9 mouse cellular contexts compared by ENCODE assay signal in genomic region chr13:15052667-15053375, GRCm38 (mm10).
DNase-seq lines count a peak whose midpoint lies in the region; ATAC-seq lines count a peak whose summit lies in the region.
"Had no signal": no experiment of that assay in that cellular context is flagged by ENCODE, and none has a peak within 500 bp of the region (broad histone marks: within the 10 kb centered on the region; RNA-seq: fewer than 3 reads in every experiment).

No protein-coding gene starts in this region.

- H3K27ac ChIP-seq in hindbrain, embryonic 11.5 days (ENCODE audit: low read depth, low read length): no peak overlapping the region
- no peak overlapping the region for H3K27ac ChIP-seq in hindbrain, embryonic 10.5 days
- no peak overlapping the region for H3K27ac ChIP-seq in forebrain, embryonic 15.5 days (replicated peaks)
- peak overlapping the region; percentile 37 for H3K27ac ChIP-seq in limb, embryonic 11.5 days (replicated peaks; ENCODE audit: low read depth, low read length)

- no peaks in the 10 kb centered on the region for H3K4me1 ChIP-seq in hindbrain, embryonic 11.5 days (replicated peaks; ENCODE audit: control insufficient read depth, insufficient read depth, low read length)
- no peaks in the 10 kb centered on the region for H3K4me1 ChIP-seq in hindbrain, embryonic 10.5 days (replicated peaks)
- peaks cover 7% of the 10 kb centered on the region; the same call in 1 of the 2 replicates for H3K4me1 ChIP-seq in forebrain, embryonic 15.5 days
- 0 out of 2 replicates have a peak, but pooled peaks cover 4% of the 10 kb centered on the region for H3K4me1 ChIP-seq in limb, embryonic 11.5 days (ENCODE audit: control insufficient read depth, insufficient read depth, low read length)

- H3K9ac ChIP-seq in hindbrain, embryonic 11.5 days (ENCODE audit: low read depth, low read length): no peak overlapping the region
- no peak overlapping the region for H3K9ac ChIP-seq in forebrain, embryonic 15.5 days (replicated peaks)
- no peak overlapping the region for H3K9ac ChIP-seq in limb, embryonic 11.5 days (ENCODE audit: low read length)

- H3K27me3 ChIP-seq in hindbrain, embryonic 11.5 days (ENCODE audit: control insufficient read depth, insufficient read depth, low read length): no peaks in the 10 kb centered on the region
- no peaks in the 10 kb centered on the region for H3K27me3 ChIP-seq in hindbrain, embryonic 10.5 days (ENCODE audit: insufficient read depth, poor library complexity, severe bottlenecking)
- H3K27me3 ChIP-seq in forebrain, embryonic 15.5 days: no peaks in the 10 kb centered on the region
- H3K27me3 ChIP-seq in limb, embryonic 11.5 days (ENCODE audit: control insufficient read depth, insufficient read depth, low read length): no peaks in the 10 kb centered on the region

- H3K4me3 ChIP-seq in hindbrain, embryonic 11.5 days (ENCODE audit: low read depth, low read length): no peak overlapping the region
- no peak overlapping the region for H3K4me3 ChIP-seq in hindbrain, embryonic 10.5 days
- no peak overlapping the region for H3K4me3 ChIP-seq in forebrain, embryonic 15.5 days
- H3K4me3 ChIP-seq in limb, embryonic 11.5 days (ENCODE audit: low read depth, low read length): no peak overlapping the region

- WGBS in hindbrain, embryonic 11.5 days: 65% methylated on average over 4 of the region's 4 CpGs
- WGBS in hindbrain, embryonic 10.5 days: 63% methylated on average over 4 of the region's 4 CpGs
- 6% methylated on average over 4 of the region's 4 CpGs for WGBS in forebrain, embryonic 15.5 days
- 31% methylated on average over 4 of the region's 4 CpGs for WGBS in limb, embryonic 11.5 days

- ATAC-seq in hindbrain, embryonic 11.5 days (ENCODE audit: low FRiP score): no peak; the same call in 1 of the 2 replicates
- peak; percentile 81 for ATAC-seq in forebrain, embryonic 15.5 days (replicated peaks)
- peak; percentile 89 for ATAC-seq in limb, embryonic 11.5 days (ENCODE audit: insufficient number of reproducible peaks, low FRiP score, low TSS enrichment, low read depth)
- no peak for ATAC-seq in erythroblast, adult 5-6 weeks (replicated peaks; ENCODE audit: low FRiP score, poor library complexity, severe bottlenecking)
- ATAC-seq: CD4-positive, CD25-positive, alpha-beta regulatory T cell, adult 4 months had no signal

- H3K9me3 ChIP-seq in hindbrain, embryonic 11.5 days (ENCODE audit: control insufficient read depth, low read length): no peaks in the 10 kb centered on the region
- no peaks in the 10 kb centered on the region for H3K9me3 ChIP-seq in hindbrain, embryonic 10.5 days
- no peaks in the 10 kb centered on the region for H3K9me3 ChIP-seq in forebrain, embryonic 15.5 days
- no peaks in the 10 kb centered on the region for H3K9me3 ChIP-seq in limb, embryonic 11.5 days (ENCODE audit: control insufficient read depth, low read length)

- DNase-seq in hindbrain, embryonic 11.5 days (ENCODE audit: low spot score): peak; percentile 1
- DNase-seq in hindbrain, embryonic 10.5 days (ENCODE audit: low spot score): no peak
- DNase-seq in embryo, embryonic 10 days (ENCODE audit: low spot score): peak; percentile 18
- peak; percentile 48 for DNase-seq in limb, embryonic 11.5 days (ENCODE audit: low spot score)
- no peak for DNase-seq in cerebellum, adult 11 months
- no peak for DNase-seq in kidney, postnatal 25 days

- H3K4me2 ChIP-seq in hindbrain, embryonic 11.5 days (replicated peaks; ENCODE audit: low read depth, low read length): no peak overlapping the region
- no peak overlapping the region for H3K4me2 ChIP-seq in forebrain, embryonic 15.5 days (replicated peaks)
- H3K4me2 ChIP-seq in limb, embryonic 11.5 days (ENCODE audit: low read depth, severe bottlenecking): no peak overlapping the region

- H3K36me3 ChIP-seq in hindbrain, embryonic 11.5 days (ENCODE audit: control insufficient read depth, insufficient read depth, low read length): no peaks in the 10 kb centered on the region
- H3K36me3 ChIP-seq in hindbrain, embryonic 10.5 days: no peaks in the 10 kb centered on the region
- H3K36me3 ChIP-seq in forebrain, embryonic 15.5 days: no peaks in the 10 kb centered on the region
- no peaks in the 10 kb centered on the region for H3K36me3 ChIP-seq in limb, embryonic 11.5 days (ENCODE audit: control insufficient read depth, insufficient read depth, low read length)

Comparison
In these comparisons a context has a peak if more than half of its experiments do, and no peak if none do; other contexts are left out.
1. DNase-seq: peak in hindbrain, embryonic 11.5 days (single experiment), embryo, embryonic 10 days (single experiment) and limb, embryonic 11.5 days (single experiment); none in hindbrain, embryonic 10.5 days (single experiment), cerebellum, adult 11 months (single experiment) and kidney, postnatal 25 days (0 of 2).
2. ATAC-seq: peak in forebrain, embryonic 15.5 days (single experiment) and limb, embryonic 11.5 days (single experiment); none in hindbrain, embryonic 11.5 days (single experiment) and erythroblast, adult 5-6 weeks (single experiment).